Mouse (Mus musculus) layer of hippocampus, adult 9-11 months (tissue): ENCODE data around the gene Phospho1.

Experiments used
- DNase-seq: peaks from one replicate; pipeline ENCODE4 v3.0.0; 2022

The Phospho1 gene

DNA sequence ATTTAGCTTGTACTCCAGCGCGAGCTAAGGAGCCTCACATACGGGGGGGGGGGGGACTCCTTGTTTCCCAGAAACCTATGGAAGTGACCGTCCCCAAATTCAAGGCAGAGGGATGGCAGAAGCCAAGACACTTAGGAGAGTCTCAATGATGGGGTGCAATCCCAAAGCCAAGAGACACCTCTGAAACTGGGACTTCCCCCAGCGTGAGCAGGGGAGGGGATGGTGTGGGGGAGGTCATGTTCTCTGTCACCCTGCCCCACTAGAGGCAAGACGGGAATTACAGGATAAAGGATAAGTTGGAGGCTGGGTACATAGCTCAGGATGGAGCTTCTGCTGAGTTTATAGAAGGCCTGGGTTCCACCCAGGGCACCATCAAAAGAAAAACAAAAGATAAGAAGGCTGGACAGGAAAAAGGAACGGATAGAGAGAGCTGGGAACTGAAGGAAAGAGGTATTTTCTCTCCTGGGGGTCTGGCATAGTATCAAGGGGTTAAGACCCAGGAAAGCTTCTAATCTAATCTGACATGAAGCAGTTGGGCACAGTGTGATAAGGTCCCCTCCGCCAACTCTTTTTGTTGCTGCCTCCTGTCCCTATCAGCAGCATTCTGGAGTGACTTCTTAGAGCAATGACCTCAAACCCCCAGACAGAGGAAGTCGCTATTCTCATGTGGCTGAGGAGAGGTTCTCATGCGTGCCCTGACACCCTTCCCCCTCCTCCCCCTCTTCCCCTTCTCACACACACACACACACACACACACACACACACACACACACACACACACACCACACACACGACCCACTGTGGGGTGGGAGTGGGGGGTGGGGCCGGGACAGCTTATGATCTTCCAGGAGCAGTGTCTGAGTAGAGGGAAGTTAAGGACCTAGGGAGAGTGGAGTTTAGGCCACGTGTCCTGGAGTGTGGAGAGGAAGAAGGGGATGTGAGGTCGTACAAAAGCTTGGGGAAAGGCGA is 10.7 kb downstream of the Phospho1 start:
- DNase-seq, result peak; percentile 78

DNA sequence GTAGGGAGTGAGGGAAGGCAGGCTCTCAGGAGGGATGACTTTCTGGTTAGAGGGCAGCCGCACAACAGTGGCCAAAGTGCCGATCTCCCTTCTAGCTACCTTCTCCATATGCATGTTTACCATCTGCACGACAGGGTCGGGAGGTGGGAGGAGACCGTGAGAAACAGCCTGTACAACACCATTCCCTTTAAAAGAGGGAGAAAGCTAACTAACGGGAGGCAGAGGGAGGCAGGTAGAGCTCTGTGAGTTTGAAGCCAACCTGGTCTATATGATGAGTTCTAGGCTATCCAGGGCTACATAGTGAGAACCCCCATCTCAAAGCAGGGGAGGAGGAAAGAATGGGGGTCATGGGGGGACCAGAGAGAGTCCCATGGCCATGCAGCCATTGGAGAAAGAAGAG is 11.5 kb downstream of the Phospho1 start:
- no peak for DNase-seq

DNA sequence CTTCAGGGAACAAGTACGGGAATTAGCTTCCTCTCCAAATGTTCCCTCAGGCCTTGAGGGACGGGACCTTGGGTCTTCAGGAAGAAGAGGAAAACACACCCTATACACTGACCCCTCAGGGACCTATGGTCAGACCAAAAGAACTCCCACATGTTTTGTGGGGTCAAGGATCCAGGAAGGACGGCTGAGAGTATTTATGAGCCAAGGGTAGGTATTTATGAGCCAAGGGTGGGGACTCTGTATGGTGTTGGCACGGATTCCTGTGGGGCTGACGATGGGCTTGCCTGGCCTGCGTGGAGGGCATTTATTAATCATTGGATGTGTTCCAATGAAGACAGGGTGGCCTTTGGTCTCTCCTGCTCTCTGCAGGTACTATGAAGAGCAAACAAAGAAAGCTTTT is 12.1 kb downstream of the Phospho1 start:
- DNase-seq, result no peak

DNA sequence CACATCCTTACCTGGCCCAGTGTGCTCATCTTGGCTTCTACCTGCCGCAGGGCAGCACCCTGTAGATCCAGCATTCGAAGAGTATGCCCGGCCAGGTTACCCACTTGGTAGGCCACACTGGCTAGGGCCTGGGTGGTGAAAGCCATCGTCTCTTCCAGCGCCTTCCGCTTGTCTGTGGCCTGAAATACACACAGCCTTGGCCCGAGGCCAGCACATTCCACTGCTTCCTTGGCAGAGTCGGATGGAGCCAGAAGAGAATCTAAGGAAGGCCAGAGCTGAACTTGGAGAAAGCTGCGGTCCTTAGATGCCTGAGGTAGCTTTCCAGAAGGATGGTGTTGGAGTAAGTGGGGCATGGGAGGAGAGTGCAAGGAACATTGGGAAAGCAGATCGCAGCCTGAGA is 12.8 kb downstream of the Phospho1 start, which contains the start of gene Gngt2:
Gene Gngt2 (plus strand): TSS at position 158 of the 400 bp plus-strand sequence.
- no peak for DNase-seq

DNA sequence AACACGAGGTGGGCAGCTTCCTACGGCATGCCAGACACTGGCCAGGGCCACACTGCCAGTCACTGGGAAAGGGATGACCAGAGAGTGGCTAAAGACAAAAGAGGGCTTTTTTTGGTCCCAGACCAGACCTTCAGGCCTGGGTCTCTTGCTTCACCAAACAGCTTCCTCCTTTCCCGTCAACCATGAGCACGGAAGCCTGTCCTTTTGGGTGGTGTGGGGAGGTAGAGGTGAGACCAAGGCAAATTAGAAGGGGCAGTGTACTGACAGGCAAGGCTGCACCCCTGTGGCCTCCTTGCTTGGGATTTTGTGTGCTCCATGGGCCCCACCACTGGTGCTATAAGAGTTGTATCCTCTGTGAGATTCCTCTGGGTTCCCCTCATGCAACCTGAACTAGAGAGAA is 14.3 kb downstream of the Phospho1 start:
- DNase-seq, result peak; percentile 83

DNA sequence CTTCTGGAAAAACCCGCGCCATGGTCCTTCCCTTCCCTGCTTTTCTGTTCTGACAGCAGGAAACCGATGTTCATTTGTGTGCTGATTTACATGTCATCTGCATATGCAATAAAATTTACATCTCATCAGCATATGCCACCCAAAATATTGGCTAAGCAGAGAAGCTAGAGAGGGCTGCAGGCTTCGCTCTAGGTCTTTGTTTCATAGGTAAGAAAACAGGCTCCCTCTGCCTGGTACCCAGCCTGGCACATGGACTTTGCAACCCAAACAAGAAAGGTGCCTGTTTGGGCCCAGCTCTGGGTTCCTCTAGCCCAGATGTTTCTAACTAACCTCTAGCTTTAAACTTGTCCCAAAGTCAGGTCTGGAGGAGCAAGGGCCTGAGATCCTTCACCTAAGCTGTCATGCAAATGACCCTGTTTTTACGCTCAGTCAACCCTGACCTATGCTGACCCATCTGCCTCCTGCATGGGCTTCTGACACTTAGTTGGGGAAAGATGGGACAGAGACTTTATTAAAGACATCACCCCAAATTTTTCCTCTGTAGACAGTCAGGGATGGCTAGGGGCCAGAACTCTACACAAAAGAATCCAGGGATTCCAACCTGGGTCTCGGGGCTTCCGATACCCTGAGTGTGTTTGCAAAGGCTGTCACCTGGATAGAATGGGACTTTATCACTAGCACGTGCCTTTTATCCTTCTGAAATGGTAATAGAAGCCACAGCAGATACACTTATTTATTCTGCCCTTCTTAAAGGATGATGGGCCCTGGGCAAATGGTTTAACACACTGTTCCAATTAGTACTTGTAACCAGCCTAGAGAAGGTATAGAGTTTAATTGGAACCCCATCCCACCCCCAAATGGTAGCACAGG is 14.9 kb downstream of the Phospho1 start:
- DNase-seq, result no peak

DNA sequence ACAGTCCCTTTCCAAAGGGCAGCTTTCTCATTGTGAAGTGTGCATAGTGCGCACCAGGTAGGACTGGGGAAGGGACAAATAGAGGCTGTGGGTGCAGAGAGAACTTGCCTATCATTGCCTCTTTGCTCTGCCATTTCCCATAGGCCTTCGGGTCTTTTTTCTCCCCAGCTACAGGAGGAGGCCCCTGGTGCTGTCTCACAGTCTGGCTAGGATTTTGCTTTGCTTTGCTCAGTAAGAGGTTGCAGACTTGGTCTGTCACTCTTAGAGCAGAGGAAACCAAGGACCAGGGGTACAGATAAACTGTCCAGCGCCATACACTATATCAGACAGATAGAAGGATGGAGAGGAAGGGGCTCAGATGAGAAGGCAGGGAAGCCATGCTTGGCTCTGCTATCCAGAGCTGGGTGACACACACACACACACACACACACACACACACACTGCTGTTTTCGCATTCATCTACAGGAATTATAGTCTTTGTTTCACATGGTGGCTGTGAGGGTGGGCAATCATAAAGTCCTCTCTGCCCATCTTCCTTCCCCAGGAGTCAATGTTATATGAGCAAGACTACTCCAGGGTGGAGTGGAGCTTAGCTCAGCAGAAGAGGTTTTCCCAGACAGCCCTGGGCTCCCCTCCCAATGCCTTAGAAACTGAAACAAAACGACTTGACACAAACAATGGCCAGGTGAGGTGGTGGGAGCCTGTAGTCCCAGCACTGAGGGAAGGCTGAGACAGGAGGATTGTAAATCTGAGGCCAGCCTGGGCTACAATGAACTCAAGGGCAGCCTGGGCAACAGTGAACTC is 16.6 kb downstream of the Phospho1 start:
- DNase-seq, result no peak

DNA sequence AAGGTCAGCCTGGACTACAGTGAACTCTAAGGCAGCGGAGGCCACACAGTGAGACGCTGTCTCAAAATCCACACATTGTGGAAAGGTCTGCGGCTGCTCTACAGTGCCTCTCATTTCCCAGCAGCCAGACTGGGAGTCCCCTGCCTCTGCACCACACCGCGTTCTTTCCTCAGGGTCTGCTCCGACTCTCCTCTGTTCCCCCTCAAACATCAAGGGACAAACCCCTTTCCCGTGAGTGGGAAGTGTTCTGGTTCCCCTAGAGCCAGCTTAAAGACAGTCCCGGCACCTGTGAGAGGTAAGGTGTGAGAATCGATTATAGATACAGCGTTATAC is 17.2 kb downstream of the Phospho1 start:
- no peak for DNase-seq

DNA sequence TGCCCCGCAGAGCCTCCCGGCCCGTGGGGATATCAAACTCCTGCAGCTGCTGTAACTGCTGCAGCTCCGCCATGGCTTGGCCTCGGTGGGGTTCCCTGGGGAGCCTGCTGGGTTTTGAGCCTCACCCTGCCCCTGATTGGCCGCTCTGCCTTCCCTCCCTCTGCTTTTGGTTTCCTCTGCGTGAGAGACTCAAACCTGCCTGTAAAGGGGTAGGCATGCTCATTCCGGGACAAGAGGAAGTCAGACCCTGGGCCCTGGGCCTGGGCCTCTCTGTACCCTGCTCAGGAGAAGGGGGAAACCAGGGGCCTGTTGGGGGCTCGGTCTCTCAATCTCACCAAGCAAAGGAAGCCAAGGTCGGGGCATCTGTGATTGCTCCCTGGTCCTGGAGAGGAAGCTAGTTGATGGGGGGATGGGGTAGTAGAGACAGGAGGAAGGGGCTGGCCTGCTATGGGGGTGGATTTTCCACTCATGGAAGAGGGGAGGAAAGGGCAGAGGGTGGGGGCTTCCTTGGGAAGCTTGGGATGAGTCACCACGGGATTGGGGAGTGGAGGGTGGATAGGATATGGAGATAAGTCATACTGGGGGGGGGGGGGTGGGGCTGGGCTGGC is 17.9 kb downstream of the Phospho1 start, which contains the start of gene Abi3:
Gene Abi3 (minus strand): TSS at position 403 of the 608 bp plus-strand sequence.
- DNase-seq, result peak; percentile 71

DNA sequence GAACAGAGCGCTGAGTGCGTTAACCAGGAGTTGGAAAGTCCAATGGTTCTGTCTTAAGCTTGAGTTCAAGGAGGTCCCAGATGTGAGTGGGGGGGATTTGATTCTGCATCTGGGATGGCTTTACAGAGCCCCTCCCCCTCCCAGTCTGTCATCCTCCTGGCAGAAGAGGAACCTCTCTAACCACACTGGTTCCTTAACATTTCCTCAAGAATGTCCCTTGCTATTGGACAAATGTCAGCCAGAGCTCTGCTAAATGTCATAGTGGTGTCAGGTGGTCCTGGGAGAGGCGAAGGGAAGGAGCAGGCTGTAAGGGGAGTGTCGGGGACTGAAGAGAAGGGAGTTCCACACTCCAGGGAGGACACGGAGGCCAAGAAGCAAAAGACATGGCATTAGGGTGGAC is 18.7 kb downstream of the Phospho1 start:
- DNase-seq, result no peak

DNA sequence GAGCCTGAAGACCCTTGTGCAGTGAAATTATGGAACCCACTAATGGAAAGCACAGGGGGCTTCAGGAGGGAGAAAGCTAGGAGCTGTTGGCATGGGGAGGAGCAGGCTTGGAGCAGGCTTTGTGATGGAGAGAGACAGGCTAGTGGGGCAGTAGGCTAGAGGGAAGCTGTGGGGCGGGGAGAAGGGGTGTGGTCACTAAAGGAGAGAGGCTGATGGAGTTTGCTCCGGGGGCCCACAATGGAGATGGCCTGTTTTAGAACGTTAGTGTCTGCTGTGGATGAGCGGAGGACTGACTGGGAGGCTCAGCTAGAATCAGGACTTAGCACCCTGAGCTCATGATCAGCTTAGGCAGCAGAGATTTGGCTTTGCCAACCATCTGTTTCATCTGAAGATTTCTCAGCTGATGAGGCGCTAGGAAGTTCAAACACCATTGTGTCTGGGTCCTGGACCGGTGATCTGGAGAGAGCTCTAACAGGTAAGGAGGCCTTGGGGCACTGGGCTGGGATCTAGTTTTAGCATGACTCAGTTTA is 19.2 kb downstream of the Phospho1 start:
- DNase-seq, result no peak

DNA sequence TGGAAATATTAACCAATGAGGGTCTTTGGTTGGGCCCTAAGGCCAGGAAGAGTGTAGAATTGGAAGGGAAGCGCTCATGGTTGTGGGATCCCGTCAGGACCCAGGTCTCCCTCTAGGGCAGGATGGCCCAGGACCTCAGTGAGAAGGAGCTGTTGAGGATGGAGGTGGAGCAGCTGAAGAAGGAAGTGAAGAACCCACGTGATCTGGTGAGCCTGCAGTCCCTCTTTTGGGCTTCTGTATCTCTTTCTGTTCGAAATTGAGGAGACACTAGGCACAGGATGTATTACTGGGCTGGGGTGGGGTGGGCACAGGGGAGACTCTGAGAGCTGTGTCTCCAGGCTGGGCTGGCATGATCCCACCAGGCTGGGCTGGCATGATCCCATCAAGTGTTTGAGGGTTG is 20.6 kb downstream of the Phospho1 start:
- no peak for DNase-seq

DNA sequence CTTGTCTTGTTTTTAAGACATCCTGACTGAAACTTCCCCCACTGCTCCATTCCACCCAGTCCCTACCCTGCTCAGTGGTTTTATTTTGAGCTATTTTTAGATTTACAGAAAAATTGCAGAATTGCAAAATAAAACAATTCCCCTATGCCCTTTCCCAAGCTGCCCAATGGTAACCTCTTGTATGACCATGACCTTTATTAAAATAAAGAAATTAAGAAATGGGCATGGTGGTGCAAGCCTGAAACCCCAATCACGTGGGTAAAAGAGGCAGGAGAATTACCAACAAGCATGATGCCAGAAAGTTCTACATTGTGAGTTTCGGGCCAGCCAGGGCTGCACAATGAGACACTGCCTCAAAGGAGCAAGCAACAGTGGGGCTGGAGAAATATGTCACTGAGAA is 26.6 kb downstream of the Phospho1 start:
- no peak for DNase-seq

DNA sequence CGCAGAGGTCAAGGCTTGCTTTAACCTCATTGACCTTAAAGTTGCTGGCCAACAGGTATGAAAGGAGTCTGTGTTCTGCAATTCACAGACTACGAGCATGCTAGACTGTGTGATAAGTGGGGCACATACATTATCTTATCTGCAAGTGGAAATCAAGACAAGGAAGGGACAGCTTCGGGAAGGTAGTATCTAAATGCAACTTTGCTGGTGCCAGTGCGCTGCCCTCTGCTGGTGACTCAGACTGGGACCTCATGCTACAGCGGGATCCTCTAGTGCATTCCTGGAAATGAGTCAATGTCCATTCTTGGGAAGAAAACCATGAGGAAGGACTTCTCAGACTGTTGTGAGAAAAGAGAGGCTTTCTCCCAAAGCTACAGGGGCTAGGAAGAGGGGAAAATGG is 29.4 kb downstream of the Phospho1 start:
- peak; percentile 39 for DNase-seq

DNA sequence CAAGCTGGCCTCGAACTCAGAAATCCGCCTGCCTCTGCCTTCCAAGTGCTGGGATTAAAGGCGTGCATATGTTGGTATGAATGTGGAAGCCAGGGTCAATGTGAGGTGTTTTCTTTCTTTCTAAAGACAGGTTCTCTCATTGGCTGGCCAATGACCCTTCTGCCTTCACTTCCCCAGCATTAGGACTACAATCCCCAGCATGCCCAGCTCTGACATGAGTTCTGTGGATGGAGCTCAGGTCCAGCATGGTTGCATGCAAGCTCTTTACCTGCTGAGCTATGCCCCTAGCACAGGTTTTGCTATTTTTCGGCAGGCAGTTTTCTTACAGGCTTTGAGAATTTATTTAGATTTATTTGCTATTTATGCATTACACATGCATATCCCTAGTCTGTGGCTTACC is 33.0 kb downstream of the Phospho1 start:
- no peak for DNase-seq

DNA sequence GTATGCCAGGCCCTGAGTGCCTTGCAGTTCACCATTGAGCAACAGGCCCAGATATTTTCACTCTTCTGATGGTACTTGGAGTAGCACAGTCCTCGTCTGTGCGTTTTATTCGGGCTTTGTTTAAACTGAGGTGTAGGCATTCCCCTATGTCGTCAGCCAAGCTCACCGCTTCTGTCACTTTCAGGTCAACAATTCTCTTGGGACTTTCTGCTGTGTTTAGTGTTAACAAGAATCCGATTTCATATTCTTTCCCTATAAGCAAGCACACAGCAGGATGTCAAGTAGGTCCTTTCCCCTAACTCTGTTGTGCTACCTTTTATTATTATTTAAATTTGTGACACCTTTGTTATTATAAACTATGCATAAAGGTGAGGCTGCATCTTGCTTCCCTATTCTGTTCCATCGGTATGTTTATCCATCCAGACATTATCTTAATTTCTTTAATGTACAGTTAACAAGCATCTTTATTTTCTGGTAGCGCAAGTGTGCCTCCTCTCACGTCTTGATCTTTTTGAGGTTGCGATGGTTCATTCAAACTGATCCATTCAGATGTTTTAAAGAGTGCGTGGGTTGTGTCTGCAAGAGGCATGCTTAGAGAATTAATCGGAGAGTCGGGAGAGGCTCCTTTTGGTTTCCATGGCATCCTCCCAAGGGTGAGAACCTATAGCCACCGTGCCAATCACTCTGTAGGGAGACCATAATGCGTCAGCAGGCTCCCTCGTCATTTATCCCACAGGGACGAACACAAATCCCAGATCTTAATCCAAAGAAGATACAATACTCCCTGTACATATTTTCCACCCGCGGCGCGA is 33.6 kb downstream of the Phospho1 start:
- DNase-seq, result peak; percentile 56

DNA sequence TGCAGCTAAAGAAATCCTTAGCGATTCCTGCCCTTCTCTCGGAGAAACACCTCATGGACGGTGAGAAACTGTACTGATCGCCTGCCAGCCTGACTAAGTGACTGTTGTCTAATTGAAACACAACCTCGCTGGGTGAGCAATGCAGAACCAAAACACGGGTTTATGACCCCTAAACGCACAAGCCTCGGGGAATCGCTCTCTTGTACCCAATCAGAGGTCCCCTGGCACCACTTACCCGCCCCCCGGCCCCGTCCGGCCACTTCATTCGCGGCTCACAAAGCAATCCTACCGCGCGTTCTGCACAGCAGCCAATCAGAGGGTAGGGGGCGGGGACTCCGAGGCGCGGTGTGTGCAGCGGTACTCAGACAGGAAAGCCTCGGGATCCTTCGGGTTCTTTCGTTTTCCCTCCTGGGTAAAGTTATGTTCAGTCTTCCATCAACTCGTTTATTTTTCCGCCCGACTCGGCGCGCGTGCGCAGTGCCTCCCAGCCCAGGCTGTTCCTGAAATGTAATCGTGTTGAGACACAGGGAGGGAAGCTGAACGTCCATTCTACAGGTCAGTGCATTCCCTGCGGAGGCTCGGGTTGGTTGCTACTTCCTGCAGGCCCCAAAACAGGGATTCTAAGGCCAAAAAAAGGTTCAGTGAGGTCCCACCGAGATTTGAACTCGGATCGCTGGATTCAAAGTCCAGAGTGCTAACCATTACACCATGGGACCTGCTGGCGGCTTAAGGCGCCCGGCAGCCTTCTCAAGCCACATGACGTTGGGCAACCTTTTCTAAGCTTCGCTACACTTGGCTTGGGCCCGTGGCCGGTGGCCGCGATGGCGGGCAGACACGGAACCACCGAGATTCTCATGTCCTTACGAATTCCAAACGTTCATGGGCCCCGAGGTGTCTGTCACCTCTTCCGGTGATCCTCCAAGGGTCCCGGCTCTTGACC is 34.5 kb downstream of the Phospho1 start:
- DNase-seq, result peak; percentile 98

DNA sequence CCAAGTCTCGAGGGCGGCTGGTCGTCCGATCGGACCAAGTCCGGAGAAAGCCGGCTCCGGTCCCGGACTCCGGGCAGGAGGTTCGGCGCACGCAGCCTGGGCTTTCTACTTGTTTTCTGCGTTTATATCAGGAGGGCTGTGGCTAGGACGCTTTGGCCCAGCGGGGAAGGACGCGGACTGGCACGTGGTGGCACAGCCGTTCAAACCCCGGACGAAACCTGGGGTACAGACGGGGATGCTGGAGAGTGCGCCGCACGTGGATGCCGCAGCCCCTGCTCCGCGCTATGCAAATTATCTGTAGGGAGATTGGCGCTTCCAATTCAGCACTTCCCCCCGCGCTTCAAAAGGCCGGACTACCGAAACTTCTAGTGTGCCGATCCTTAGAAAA is 35.2 kb downstream of the Phospho1 start:
- peak; percentile 63 for DNase-seq

DNA sequence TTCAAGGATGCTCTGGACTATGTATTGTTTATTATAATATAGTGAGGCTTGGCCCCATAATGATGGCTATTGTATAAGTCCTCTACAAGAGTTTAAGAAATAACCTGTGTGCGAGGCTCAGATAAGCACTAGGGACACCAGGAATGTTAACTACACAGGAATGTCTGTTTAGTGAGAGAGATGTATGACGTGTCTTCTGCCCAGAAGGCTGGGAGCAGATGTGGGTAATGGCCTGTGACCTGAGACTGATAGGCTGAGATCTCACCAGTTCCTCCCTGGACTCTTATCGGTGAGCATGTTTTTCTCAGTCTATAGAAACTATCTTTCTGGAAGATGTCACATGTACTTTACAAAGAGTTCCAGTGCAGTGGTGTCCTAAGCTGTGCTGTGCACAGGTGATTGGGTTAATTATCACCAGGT is 35.8 kb downstream of the Phospho1 start:
- DNase-seq, result no peak

DNA sequence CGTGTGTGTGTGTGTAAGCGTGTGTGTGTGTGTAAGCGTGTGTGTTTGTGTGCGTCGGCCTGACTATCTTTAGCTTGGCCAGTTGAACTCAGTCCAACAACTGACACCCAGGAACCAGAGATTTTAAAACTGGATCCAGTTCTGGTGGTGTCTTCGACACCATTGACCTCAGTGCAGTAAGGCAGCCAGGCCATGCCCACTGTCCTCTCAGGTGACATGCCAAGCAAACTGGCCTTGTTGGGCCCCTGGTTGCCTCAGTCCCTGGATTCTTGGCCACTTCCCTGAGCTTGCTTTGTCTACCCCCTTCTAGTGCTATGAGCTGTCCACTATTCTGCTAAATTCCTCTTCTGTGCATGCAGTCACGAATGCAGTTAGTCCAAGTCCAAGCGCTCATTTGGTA is 37.1 kb downstream of the Phospho1 start:
- no peak for DNase-seq
